Mouse (Mus musculus) CH12.LX (cell line): ENCODE results near the gene Ankrd22. TPM values are rescaled to one million over a fixed set of nuclear protein-coding genes. Genes with fewer than 3 reads are reported as not detected.

Source experiments
- DNase-seq: peaks from one replicate; pipeline ENCODE4 v3.0.0-alpha.2; 2013; ENCODE audit errors: extremely low read depth
- H3K27ac ChIP-seq: 2 replicates; pipeline ENCODE4 v1.5.1; 2012; ENCODE audit warnings: low read depth, mild to moderate bottlenecking, control low read depth, moderate library complexity; ENCODE audit not compliant: insufficient read depth
- H3K27me3 ChIP-seq: replicated peaks from 2 replicates; pipeline ENCODE3; 2012; ENCODE audit warnings: inconsistent platforms
- H3K36me3 ChIP-seq, 2 experiments: replicated peaks in 1 of 2; 2 replicates each; pipeline versions ENCODE3 to v1.6.1; 2012; ENCODE audit warnings: inconsistent platforms in 1 of 2, low read length in 1 of 2, mild to moderate bottlenecking in 1 of 2, mixed read lengths in 1 of 2, moderate library complexity in 1 of 2; ENCODE audit not compliant: control insufficient read depth in 1 of 2, insufficient read depth in 1 of 2
- H3K4me1 ChIP-seq, 2 experiments: 2 replicates each; pipeline ENCODE4 v1.6.1; 2012; ENCODE audit warnings: inconsistent platforms in 1 of 2, moderate library complexity in 1 of 2; ENCODE audit not compliant: insufficient read depth in 2 of 2, control insufficient read depth in 1 of 2
- H3K4me2 ChIP-seq: 2 replicates; pipeline ENCODE4 v1.6.1; 2012; ENCODE audit warnings: low read depth, mild to moderate bottlenecking, control low read depth; ENCODE audit not compliant: poor library complexity, insufficient read depth, severe bottlenecking
- H3K4me3 ChIP-seq, 3 experiments: fragments of 150-350 bp in 1 of 3; sonication (generic) in 1 of 3; replicated peaks in 1 of 3; 2 replicates each; pipeline versions ENCODE3 to v1.5.1; 2011 to 2012; ENCODE audit warnings: low read depth in 2 of 3, low read length in 2 of 3, mild to moderate bottlenecking in 2 of 3, moderate library complexity in 2 of 3, control low read depth in 1 of 3, improper control_type of control experiment in 1 of 3, inconsistent platforms in 1 of 3, mixed read lengths in 1 of 3; ENCODE audit not compliant: poor library complexity in 1 of 3
- H3K79me2 ChIP-seq: replicated peaks from 2 replicates; pipeline ENCODE4 v1.6.1; 2012; ENCODE audit warnings: mild to moderate bottlenecking, moderate library complexity; ENCODE audit not compliant: control insufficient read depth, poor library complexity, insufficient read depth, severe bottlenecking; ENCODE audit errors: extremely low read depth
- H3K9ac ChIP-seq: 2 replicates; pipeline ENCODE4 v1.6.1; 2012; ENCODE audit warnings: low read depth, mild to moderate bottlenecking, control low read depth, moderate library complexity; ENCODE audit not compliant: insufficient read depth
- H3K9me3 ChIP-seq: replicated peaks from 2 replicates; pipeline ENCODE3; 2012; ENCODE audit warnings: low read length, inconsistent platforms, mixed read lengths
- CHD1 ChIP-seq: IDR thresholded peaks from 2 replicates; pipeline ENCODE4 v1.6.1; 2012; ENCODE audit warnings: low read depth, low read length, improper control_type of control experiment, inconsistent platforms
- CHD2 ChIP-seq: IDR thresholded peaks from 2 replicates; pipeline ENCODE4 v1.6.1; 2011; ENCODE audit warnings: low read length, improper control_type of control experiment
- E2F4 ChIP-seq: IDR thresholded peaks from 2 replicates; pipeline ENCODE4 v1.6.1; 2011; ENCODE audit warnings: low read depth, low read length, improper control_type of control experiment; ENCODE audit not compliant: insufficient replicate concordance
- EP300 ChIP-seq: IDR thresholded peaks from 2 replicates; pipeline ENCODE4 v1.6.1; 2011; ENCODE audit warnings: low read length, improper control_type of control experiment
- ETS1 ChIP-seq: conservative IDR thresholded peaks from 2 replicates; pipeline ENCODE4 v1.6.1; 2012; ENCODE audit warnings: low read depth, mild to moderate bottlenecking, inconsistent platforms, low read length, improper control_type of control experiment, moderate library complexity
- GABPA ChIP-seq: IDR thresholded peaks from 2 replicates; pipeline ENCODE4 v1.6.1; 2012; ENCODE audit warnings: low read depth, low read length, improper control_type of control experiment, inconsistent platforms; ENCODE audit not compliant: insufficient replicate concordance
- HCFC1 ChIP-seq: IDR thresholded peaks from 2 replicates; pipeline ENCODE4 v1.6.1; 2012; ENCODE audit warnings: low read depth, mild to moderate bottlenecking, inconsistent platforms, low read length, improper control_type of control experiment
- JUND ChIP-seq: conservative IDR thresholded peaks from 2 replicates; pipeline ENCODE4 v1.6.1; 2011; ENCODE audit warnings: low read depth, low read length, improper control_type of control experiment
- MAFK ChIP-seq: IDR thresholded peaks from 2 replicates; pipeline ENCODE4 v1.6.1; 2011; ENCODE audit warnings: low read length, improper control_type of control experiment; ENCODE audit not compliant: insufficient replicate concordance
- MAZ ChIP-seq: IDR thresholded peaks from 2 replicates; pipeline ENCODE4 v1.6.1; 2012; ENCODE audit warnings: low read depth, mild to moderate bottlenecking, inconsistent platforms, low read length, improper control_type of control experiment, moderate library complexity
- MXI1 ChIP-seq: IDR thresholded peaks from 2 replicates; pipeline ENCODE4 v1.6.1; 2011; ENCODE audit warnings: mild to moderate bottlenecking, low read depth, low read length, improper control_type of control experiment
- POLR2A ChIP-seq: IDR thresholded peaks from 2 replicates; pipeline ENCODE4 v1.6.1; 2011; ENCODE audit warnings: low read depth, mild to moderate bottlenecking, improper control_type of control experiment, low read length
- RAD21 ChIP-seq: IDR thresholded peaks from 2 replicates; pipeline ENCODE4 v1.6.1; 2011; ENCODE audit warnings: low read depth, mild to moderate bottlenecking, low read length, improper control_type of control experiment, moderate library complexity
- TCF12 ChIP-seq: IDR thresholded peaks from 2 replicates; pipeline ENCODE4 v1.6.1; 2014; ENCODE audit warnings: low read depth, mild to moderate bottlenecking, inconsistent platforms, low read length, improper control_type of control experiment
- USF1 ChIP-seq: IDR thresholded peaks from 2 replicates; pipeline ENCODE4 v1.6.1; 2014; ENCODE audit warnings: low read depth, mild to moderate bottlenecking, inconsistent platforms, low read length, improper control_type of control experiment
- USF2 ChIP-seq: conservative IDR thresholded peaks from 2 replicates; pipeline ENCODE4 v1.6.1; 2011; ENCODE audit warnings: low read depth, low read length, improper control_type of control experiment
- ZKSCAN1 ChIP-seq: IDR thresholded peaks from 2 replicates; pipeline ENCODE4 v1.6.1; 2012; ENCODE audit warnings: low read depth, inconsistent platforms, low read length, improper control_type of control experiment, borderline replicate concordance
- dilution Hi-C: fragments of 300-500 bp; cut with MboI; formaldehyde crosslinking; loops from 2 replicates; pipeline ENCODE4 v1.14.3; 2020; ENCODE audit warnings: low sequenced_read_pairs; ENCODE audit not compliant: extremely low pct_unique_long_range_greater_than_20kb, extremely low pct_ligation_motif_present
- in situ Hi-C: fragments of 300-500 bp; cut with MboI; formaldehyde crosslinking; loops from 3 replicates; pipeline ENCODE4 v1.14.3; 2019; ENCODE audit warnings: low sequenced_read_pairs, low pct_ligation_motif_present, low pct_unique_long_range_greater_than_20kb, mixed read lengths
- polyA plus RNA-seq: library from polyadenylated mRNA; unstranded; fragments of >175 nt; gene quantifications from 2 replicates; pipeline ENCODE4 v1.2.1, GENCODE M21; 2012; ENCODE audit warnings: low read depth; ENCODE audit not compliant: insufficient read length
- total RNA-seq, 2 experiments: library from RNA; depleted of rRNA; stranded (reverse); fragments of 300-350 nt in 1 of 2; fragments of >200 nt in 1 of 2; gene quantifications; 2 replicates each; pipeline ENCODE4 v1.2.3; 2012 to 2014

The Ankrd22 gene
- total and polyA plus RNA-seq, 3 experiments = not detected

DNA sequence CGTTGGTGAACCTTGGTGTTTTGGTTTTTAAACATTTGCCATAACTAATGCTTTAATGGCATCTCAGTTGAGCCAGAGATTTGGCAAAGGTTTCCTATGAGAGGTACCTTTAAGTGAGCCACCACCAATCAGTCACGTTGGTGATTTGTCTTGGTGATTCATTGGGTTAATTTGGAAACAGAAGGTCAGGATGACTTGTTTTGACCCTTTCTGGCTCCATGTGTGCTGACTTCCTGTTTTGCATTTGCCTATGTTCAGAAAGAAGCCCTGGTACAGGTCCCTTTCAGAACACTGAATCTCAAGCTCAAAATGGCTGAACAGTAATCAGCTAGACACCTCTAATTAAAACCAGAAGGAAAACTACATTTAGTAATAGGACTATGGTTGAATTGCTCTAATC is 33.6 kb upstream of the Ankrd22 start (continued):
- peak; percentile 70 for TF ChIP-seq ETS1
- TF ChIP-seq USF1 = no peak
- TF ChIP-seq GABPA = no peak
- TF ChIP-seq JUND = no peak
- no peak for TF ChIP-seq CHD1
- no peak for TF ChIP-seq HCFC1
- TF ChIP-seq MAZ = no peak
- 0 out of 2 replicates have a peak, but pooled peaks have one; percentile 29 for TF ChIP-seq TCF12
- TF ChIP-seq ZKSCAN1 = no peak
- no peak for TF ChIP-seq CHD2
- peak; percentile 28; the same call in 1 of the 2 replicates for TF ChIP-seq MXI1
- no peak for TF ChIP-seq E2F4
- peak; percentile 36; the same call in 1 of the 2 replicates for TF ChIP-seq EP300

- no peaks in the 10 kb centered on the region for H3K9me3 ChIP-seq
- dilution Hi-C loops (no loop called here), in situ Hi-C loops (no loop called here)
- H3K36me3 ChIP-seq = peaks cover 0 to 9% of the 10 kb centered on the region in 2 experiments
- H3K4me2 ChIP-seq = peak overlapping the region; percentile 77
- peaks cover 70% of the 10 kb centered on the region for H3K79me2 ChIP-seq
- H3K9ac ChIP-seq = peak overlapping the region; percentile 83
- TF ChIP-seq CHD2 (no peak), ZKSCAN1 (no peak), MXI1 (peak; percentile 30; the same call in 1 of the 2 replicates), CHD1 (peak; percentile 88)
- peak overlapping the region; percentile 81 for H3K27ac ChIP-seq
- H3K27me3 ChIP-seq = no peaks in the 10 kb centered on the region
- no peak overlapping the region for H3K4me3 ChIP-seq
- DNase-seq = no peak
- peaks cover 19 to 85% of the 10 kb centered on the region in 2 experiments for H3K4me1 ChIP-seq
These were observed 33.0 kb upstream of the Ankrd22 start for GRCm38 (mm10) chr19:34198901-34199300.

- DNase-seq = no peak
- H3K4me3 ChIP-seq = no peak overlapping the region
- H3K9me3 ChIP-seq = no peaks in the 10 kb centered on the region
- peaks cover 0 to 7% of the 10 kb centered on the region in 2 experiments for H3K36me3 ChIP-seq
- peaks cover 70% of the 10 kb centered on the region for H3K79me2 ChIP-seq
- no peaks in the 10 kb centered on the region for H3K27me3 ChIP-seq
- in situ Hi-C loops = no loop called here
- H3K4me2 ChIP-seq = peak overlapping the region; percentile 77
- dilution Hi-C loops = no loop called here
- TF ChIP-seq USF2 (no peak), GABPA (no peak), POLR2A (no peak), RAD21 (no peak), MAFK (no peak)
- TF ChIP-seq, all 38 proteins: peak for 0
- Histone ChIP-seq H3K4me1 (peaks cover 19 to 78% of the 10 kb centered on the region in 2 experiments), H3K9ac (peak overlapping the region; percentile 83), H3K27ac (peak overlapping the region; percentile 85)
These were observed 32.2 kb upstream of the Ankrd22 start for GRCm38 (mm10) chr19:34198066-34198465.
